Mouse (Mus musculus) lung, postnatal 0 days (tissue): ENCODE results near the gene Fem1a. TPM values are rescaled to one million over a fixed set of nuclear protein-coding genes. Genes with fewer than 3 reads are reported as not detected.

ENCODE experiments used
- ATAC-seq: fragments of 200-750 bp; cut with Nextera tagmentation; 2 replicates; pipeline ENCODE4 v1.8.0; 2017; ENCODE audit warnings: moderate library complexity
- DNase-seq: peaks from one replicate; pipeline ENCODE4 v3.0.0-alpha.2; 2016; ENCODE audit warnings: low spot score
- H3K27ac ChIP-seq: fragments of 300-500 bp; sonication (generic); 2 replicates; pipeline ENCODE4 v1.5.1; 2014; ENCODE audit warnings: antibody characterized with exemption, mild to moderate bottlenecking, low read length, mixed read lengths
- H3K27me3 ChIP-seq: fragments of 300-500 bp; sonication (generic); replicated peaks from 2 replicates; pipeline ENCODE4 v1.6.1; 2014; ENCODE audit warnings: low read length, mixed read lengths; ENCODE audit not compliant: insufficient read depth
- H3K36me3 ChIP-seq: fragments of 300-500 bp; sonication (generic); 2 replicates; pipeline ENCODE4 v1.6.1; 2014; ENCODE audit warnings: low read length, mixed read lengths; ENCODE audit not compliant: insufficient read depth
- H3K4me1 ChIP-seq: fragments of 300-500 bp; sonication (generic); 2 replicates; pipeline ENCODE4 v1.6.1; 2014; ENCODE audit warnings: antibody characterized with exemption, low read depth, low read length, mixed read lengths; ENCODE audit not compliant: insufficient read depth
- H3K4me2 ChIP-seq: fragments of 300-500 bp; sonication (generic); replicated peaks from 2 replicates; pipeline ENCODE4 v1.6.1; 2014; ENCODE audit warnings: low read depth, mild to moderate bottlenecking, low read length, moderate library complexity, mixed read lengths
- H3K4me3 ChIP-seq: fragments of 300-500 bp; sonication (generic); 2 replicates; pipeline ENCODE4 v1.5.1; 2014; ENCODE audit warnings: low read depth, low read length
- H3K9ac ChIP-seq: fragments of 300-500 bp; sonication (generic); replicated peaks from 2 replicates; pipeline ENCODE4 v1.6.1; 2014; ENCODE audit warnings: low read depth, mild to moderate bottlenecking
- H3K9me3 ChIP-seq: fragments of 300-500 bp; sonication (generic); 2 replicates; pipeline ENCODE4 v1.6.1; 2016; ENCODE audit warnings: low read length, mixed read lengths
- CTCF ChIP-seq: IDR thresholded peaks from 2 replicates; pipeline ENCODE4 v1.5.1; 2016; ENCODE audit warnings: antibody characterized with exemption, mild to moderate bottlenecking
- EP300 ChIP-seq: IDR thresholded peaks from 2 replicates; pipeline ENCODE4 v1.6.1; 2016; ENCODE audit warnings: antibody characterized with exemption, mild to moderate bottlenecking, control low read depth
- WGBS: fragments of 180-500 bp; shearing (Covaris S2); extraction: QIAGEN DNeasy Blood & Tissue Kit; methylation state at CpG from one replicate; pipeline ENCODE4 v1.1.7; 2014; 5-methylcytosine and 5-hydroxymethylcytosine counted together
- polyA plus RNA-seq: library from polyadenylated mRNA; unstranded; fragments of >200 nt; fragmentation: Nextera tagmentation; extraction: Ambion mirVana; gene quantifications from 2 replicates; pipeline ENCODE4 v1.2.1, GENCODE M21; 2015

The Fem1a gene
- polyA plus RNA-seq, 1 experiment from 2014 or later: 8.4 TPM

GRCm38 (mm10) chr17:56259301-56260037 is 2.9 kb downstream of the Fem1a start:
- DNase-seq: no peak
- Histone ChIP-seq H3K27me3 (no peaks in the 10 kb centered on the region), H3K36me3 (peaks cover 13% of the 10 kb centered on the region), H3K9me3 (no peaks in the 10 kb centered on the region), H3K4me2 (no peak overlapping the region), H3K4me1 (peaks cover 3% of the 10 kb centered on the region; the same call in 1 of the 2 replicates), H3K27ac (no peak overlapping the region), H3K4me3 (no peak overlapping the region), H3K9ac (no peak overlapping the region)
- no peak for TF ChIP-seq CTCF
- TF ChIP-seq EP300: no peak
- 88% methylated on average over 10 of the region's 10 CpGs for WGBS
- no peak for ATAC-seq

GRCm38 (mm10) chr17:56261166-56261565 is 4.6 kb downstream of the Fem1a start:
- TF ChIP-seq EP300 (no peak), CTCF (no peak)
- peaks cover 3% of the 10 kb centered on the region; the same call in 1 of the 2 replicates for H3K4me1 ChIP-seq
- H3K36me3 ChIP-seq: peaks cover 13% of the 10 kb centered on the region
- no peak overlapping the region for H3K4me3 ChIP-seq
- no peak overlapping the region for H3K4me2 ChIP-seq
- no peak overlapping the region for H3K9ac ChIP-seq
- 68% methylated on average over 3 of the region's 3 CpGs for WGBS
- H3K27ac ChIP-seq: no peak overlapping the region
- ATAC-seq: no peak
- DNase-seq: no peak
- no peaks in the 10 kb centered on the region for H3K27me3 ChIP-seq
- H3K9me3 ChIP-seq: no peaks in the 10 kb centered on the region

GRCm38 (mm10) chr17:56262645-56263094 is 6.1 kb downstream of the Fem1a start:
- no peak for ATAC-seq
- H3K9me3 ChIP-seq: no peaks in the 10 kb centered on the region
- peaks cover 13% of the 10 kb centered on the region for H3K36me3 ChIP-seq
- DNase-seq: no peak
- no peaks in the 10 kb centered on the region for H3K27me3 ChIP-seq
- H3K9ac ChIP-seq: no peak overlapping the region
- H3K4me1 ChIP-seq: peaks cover 3% of the 10 kb centered on the region; the same call in 1 of the 2 replicates
- WGBS: 81% methylated on average over 3 of the region's 3 CpGs
- H3K27ac ChIP-seq: no peak overlapping the region
- H3K4me2 ChIP-seq: no peak overlapping the region
- no peak overlapping the region for H3K4me3 ChIP-seq
- TF ChIP-seq CTCF (no peak), EP300 (no peak)

DNA sequence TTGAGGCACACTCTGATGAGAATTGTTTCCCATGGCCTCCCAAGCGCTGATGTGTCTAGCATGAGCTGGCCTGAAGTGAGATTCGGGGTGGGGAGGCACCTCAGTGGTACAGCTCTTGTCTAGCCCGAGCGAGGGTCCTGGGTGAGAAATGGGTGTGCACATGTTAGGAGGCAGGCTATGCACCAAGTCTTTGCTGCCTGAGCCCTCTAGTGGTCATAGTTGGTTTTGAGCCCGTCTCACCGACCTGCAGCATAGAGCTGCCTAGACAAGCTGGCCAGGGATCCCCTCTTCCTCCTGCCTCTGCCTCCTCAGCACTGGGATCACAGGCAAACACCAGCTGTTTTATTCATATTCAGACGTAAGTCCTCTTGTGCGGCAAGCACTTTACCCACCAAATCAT is 7.4 kb downstream of the Fem1a start:
- H3K9me3 ChIP-seq: no peaks in the 10 kb centered on the region

DNA sequence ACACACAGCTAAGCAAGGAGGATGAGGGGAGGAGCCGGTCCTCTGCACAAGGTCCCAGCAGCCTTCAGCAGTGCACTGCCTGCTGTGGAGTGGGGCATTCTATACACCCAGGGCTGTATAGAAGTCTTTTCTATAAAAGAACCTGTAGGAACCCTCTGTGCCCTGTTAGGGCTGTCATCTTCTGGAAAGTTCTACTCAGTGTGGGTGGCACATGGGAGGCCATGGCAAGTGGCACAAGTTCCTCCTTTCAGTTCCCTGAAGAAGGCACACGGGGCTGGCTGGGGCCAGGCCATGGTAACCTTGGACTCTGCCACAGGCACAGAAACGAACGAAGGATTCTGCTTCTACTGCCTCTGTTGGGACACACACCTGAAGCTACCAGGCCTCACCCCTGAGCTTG is 8.4 kb downstream of the Fem1a start:
- ATAC-seq (no peak), DNase-seq (no peak)
- Histone ChIP-seq H3K27me3 (no peaks in the 10 kb centered on the region), H3K4me1 (no peaks in the 10 kb centered on the region; the same call in 1 of the 2 replicates), H3K9me3 (no peaks in the 10 kb centered on the region), H3K9ac (no peak overlapping the region), H3K36me3 (peaks cover 5% of the 10 kb centered on the region), H3K27ac (no peak overlapping the region; the same call in 1 of the 2 replicates), H3K4me2 (no peak overlapping the region), H3K4me3 (no peak overlapping the region)
- TF ChIP-seq CTCF (no peak), EP300 (no peak)
- WGBS: 87% methylated on average over 4 of the region's 4 CpGs

More for the DNA sequence above, 7.4 kb downstream of the Fem1a start:
- no peak overlapping the region for H3K9ac ChIP-seq
- no peak overlapping the region for H3K4me2 ChIP-seq
- ATAC-seq (peak; percentile 67), DNase-seq (peak; percentile 78)
- whole genome bisulfite sequencing: 18% methylated on average over 8 of the region's 8 CpGs
- H3K36me3 ChIP-seq: peaks cover 13% of the 10 kb centered on the region
- no peak overlapping the region for H3K27ac ChIP-seq
- H3K4me3 ChIP-seq: no peak overlapping the region
- TF ChIP-seq CTCF (peak; percentile 92), EP300 (no peak)
- H3K4me1 ChIP-seq: peaks cover 3% of the 10 kb centered on the region; the same call in 1 of the 2 replicates
- no peaks in the 10 kb centered on the region for H3K27me3 ChIP-seq

GRCm38 (mm10) chr17:56265869-56266268 is 9.3 kb downstream of the Fem1a start:
- Histone ChIP-seq H3K27me3 (no peaks in the 10 kb centered on the region), H3K9me3 (no peaks in the 10 kb centered on the region), H3K27ac (no peak overlapping the region), H3K9ac (no peak overlapping the region), H3K4me2 (no peak overlapping the region), H3K4me1 (no peaks in the 10 kb centered on the region; the same call in 1 of the 2 replicates), H3K36me3 (no peaks in the 10 kb centered on the region; the same call in 1 of the 2 replicates), H3K4me3 (no peak overlapping the region)
- no peak for DNase-seq
- TF ChIP-seq CTCF (no peak), EP300 (no peak)
- ATAC-seq: no peak
- WGBS: 92% methylated on average over 3 of the region's 3 CpGs
